Mouse (Mus musculus): ENCODE measurements around the gene Sec24a. TPM values are rescaled to one million over a fixed set of nuclear protein-coding genes. Genes with fewer than 3 reads are reported as not detected.
A peak's percentile ranks its signal among the peaks of the same experiment; 100 is the strongest.
"Not testable (repeated sequence)": the region's sequence is repeated elsewhere in the genome, so short reads cannot be mapped to it uniquely, and the experiment has no call there.

The Sec24a gene
- polyA plus RNA-seq, 1 experiment: 12.6 TPM

- TF ChIP-seq POLR2A (IDR thresholded peaks at IDR 0.05; ENCODE audit: borderline replicate concordance, low read depth, low read length) (no peak), CTCF (IDR thresholded peaks at IDR 0.05; ENCODE audit: low read depth, low read length) (0 out of 2 replicates have a peak, but pooled peaks have one; percentile 10)
- peak overlapping the region; percentile 77 for H3K4me3 ChIP-seq (ENCODE audit: insufficient read depth, low read length)
- H3K4me1 ChIP-seq (ENCODE audit: control insufficient read depth, insufficient read depth, low read length): peaks cover 29% of the 10 kb centered on the region
- no peak overlapping the region for H3K27ac ChIP-seq (ENCODE audit: insufficient read depth, low read depth, low read length)
Observed at GRCm38 (mm10) chr11:51763955-51764354, 521 bp upstream of the Sec24a start.

- no peak overlapping the region for H3K27ac ChIP-seq (ENCODE audit: insufficient read depth, low read depth, low read length)
Observed at GRCm38 (mm10) chr11:51761241-51761640, 2.2 kb downstream of the Sec24a start.

GRCm38 (mm10) chr11:51759941-51760657 is 3.3 kb downstream of the Sec24a start:
- H3K27ac ChIP-seq (ENCODE audit: insufficient read depth, low read depth, low read length): no peak overlapping the region
- H3K4me3 ChIP-seq (ENCODE audit: insufficient read depth, low read length): no peak overlapping the region
- peaks cover 16% of the 10 kb centered on the region for H3K4me1 ChIP-seq (ENCODE audit: control insufficient read depth, insufficient read depth, low read length)
- no peak for TF ChIP-seq POLR2A (IDR thresholded peaks at IDR 0.05; ENCODE audit: borderline replicate concordance, low read depth, low read length)
- no peak for TF ChIP-seq CTCF (IDR thresholded peaks at IDR 0.05; ENCODE audit: low read depth, low read length)

More at GRCm38 (mm10) chr11:51761241-51761640, 2.2 kb downstream of the Sec24a start:
- Histone ChIP-seq H3K4me1 (ENCODE audit: control insufficient read depth, insufficient read depth, low read length) (peaks cover 19% of the 10 kb centered on the region), H3K4me3 (ENCODE audit: insufficient read depth, low read length) (no peak overlapping the region)
- TF ChIP-seq CTCF (IDR thresholded peaks at IDR 0.05; ENCODE audit: low read depth, low read length) (no peak), POLR2A (IDR thresholded peaks at IDR 0.05; ENCODE audit: borderline replicate concordance, low read depth, low read length) (no peak)

- no peak overlapping the region for H3K27ac ChIP-seq (ENCODE audit: insufficient read depth, low read depth, low read length)
- peaks cover 13% of the 10 kb centered on the region for H3K4me1 ChIP-seq (ENCODE audit: control insufficient read depth, insufficient read depth, low read length)
- no peak for TF ChIP-seq CTCF (IDR thresholded peaks at IDR 0.05; ENCODE audit: low read depth, low read length)
- TF ChIP-seq POLR2A (IDR thresholded peaks at IDR 0.05; ENCODE audit: borderline replicate concordance, low read depth, low read length): no peak
- no peak overlapping the region for H3K4me3 ChIP-seq (ENCODE audit: insufficient read depth, low read length)
Observed at GRCm38 (mm10) chr11:51759251-51759650, 4.2 kb downstream of the Sec24a start.

GRCm38 (mm10) chr11:51758207-51758606 is 5.2 kb downstream of the Sec24a start:
- H3K4me3 ChIP-seq (ENCODE audit: insufficient read depth, low read length); H3K27ac ChIP-seq (ENCODE audit: insufficient read depth, low read depth, low read length): not testable (repeated sequence)
- peaks cover 21% of the 10 kb centered on the region for H3K4me1 ChIP-seq (ENCODE audit: control insufficient read depth, insufficient read depth, low read length)

- TF ChIP-seq POLR2A (IDR thresholded peaks at IDR 0.05; ENCODE audit: borderline replicate concordance, low read depth, low read length): no peak
- H3K4me3 ChIP-seq (ENCODE audit: insufficient read depth, low read length): no peak overlapping the region
Observed at GRCm38 (mm10) chr11:51757625-51758024, 5.8 kb downstream of the Sec24a start.

GRCm38 (mm10) chr11:51757023-51757422 is 6.4 kb downstream of the Sec24a start:
- TF ChIP-seq POLR2A (IDR thresholded peaks at IDR 0.05; ENCODE audit: borderline replicate concordance, low read depth, low read length) (no peak), CTCF (IDR thresholded peaks at IDR 0.05; ENCODE audit: low read depth, low read length) (no peak)
- peak overlapping the region; percentile 86 for H3K27ac ChIP-seq (ENCODE audit: insufficient read depth, low read depth, low read length)
- peak overlapping the region; percentile 80 for H3K4me3 ChIP-seq (ENCODE audit: insufficient read depth, low read length)
- peaks cover 18% of the 10 kb centered on the region for H3K4me1 ChIP-seq (ENCODE audit: control insufficient read depth, insufficient read depth, low read length)

More at GRCm38 (mm10) chr11:51757625-51758024, 5.8 kb downstream of the Sec24a start:
- H3K27ac ChIP-seq (ENCODE audit: insufficient read depth, low read depth, low read length): no peak overlapping the region
- H3K4me1 ChIP-seq (ENCODE audit: control insufficient read depth, insufficient read depth, low read length): peaks cover 18% of the 10 kb centered on the region

GRCm38 (mm10) chr11:51756352-51756771 is 7.1 kb downstream of the Sec24a start:
- Histone ChIP-seq H3K4me3 (ENCODE audit: insufficient read depth, low read length) (peak overlapping the region; percentile 80), H3K27ac (ENCODE audit: insufficient read depth, low read depth, low read length) (peak overlapping the region; percentile 86), H3K4me1 (ENCODE audit: control insufficient read depth, insufficient read depth, low read length) (peaks cover 14% of the 10 kb centered on the region)
- TF ChIP-seq POLR2A (IDR thresholded peaks at IDR 0.05; ENCODE audit: borderline replicate concordance, low read depth, low read length) (no peak), CTCF (IDR thresholded peaks at IDR 0.05; ENCODE audit: low read depth, low read length) (no peak)

GRCm38 (mm10) chr11:51755621-51756311 is 7.7 kb downstream of the Sec24a start:
- Histone ChIP-seq H3K27ac (ENCODE audit: insufficient read depth, low read depth, low read length) (peak overlapping the region; percentile 57), H3K4me1 (ENCODE audit: control insufficient read depth, insufficient read depth, low read length) (peaks cover 14% of the 10 kb centered on the region), H3K4me3 (ENCODE audit: insufficient read depth, low read length) (peak overlapping the region; percentile 80)
- TF ChIP-seq CTCF (IDR thresholded peaks at IDR 0.05; ENCODE audit: low read depth, low read length): no peak
- no peak for TF ChIP-seq POLR2A (IDR thresholded peaks at IDR 0.05; ENCODE audit: borderline replicate concordance, low read depth, low read length)

- H3K27ac ChIP-seq (ENCODE audit: insufficient read depth, low read depth, low read length): not testable (repeated sequence)
- peaks cover 11% of the 10 kb centered on the region for H3K4me1 ChIP-seq (ENCODE audit: control insufficient read depth, insufficient read depth, low read length)
Observed at GRCm38 (mm10) chr11:51751623-51752225, 11.7 kb downstream of the Sec24a start.

More at GRCm38 (mm10) chr11:51751623-51752225, 11.7 kb downstream of the Sec24a start:
- H3K4me3 ChIP-seq (ENCODE audit: insufficient read depth, low read length): not testable (repeated sequence)
